Mouse (Mus musculus) mature B cell (primary cell): ENCODE results near the gene Olfr474.
"Not testable (repeated sequence)": the region's sequence is repeated elsewhere in the genome, so short reads cannot be mapped to it uniquely, and the experiment has no call there.

ENCODE experiments used
- in situ Hi-C: fragments of 300-500 bp; cut with MboI; formaldehyde crosslinking; loops from 2 replicates; pipeline ENCODE4 v1.14.3; 2019

Olfr474 gene

DNA sequence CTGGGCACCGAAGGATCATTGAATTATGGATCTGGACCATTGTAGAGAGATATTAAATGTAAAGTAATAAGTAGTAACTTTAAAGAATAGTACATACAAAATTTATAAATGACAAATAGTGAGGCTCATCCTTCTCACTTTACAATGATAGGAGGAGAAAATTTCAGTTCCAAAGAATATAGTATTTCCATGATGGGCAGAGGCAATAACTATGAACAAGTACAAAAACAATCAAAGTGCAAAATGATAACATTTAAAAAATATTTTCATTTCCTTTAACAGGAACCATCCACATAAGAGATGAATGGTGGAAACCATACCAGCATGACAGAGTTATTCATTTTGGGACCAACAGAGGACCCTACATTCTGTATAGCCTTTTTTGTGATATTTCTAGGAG lies at the start of gene Olfr474:
Olfr474 (plus strand) TSS at position 301 of the 400 bp plus-strand sequence.
- in situ Hi-C loops = no loop called here

DNA sequence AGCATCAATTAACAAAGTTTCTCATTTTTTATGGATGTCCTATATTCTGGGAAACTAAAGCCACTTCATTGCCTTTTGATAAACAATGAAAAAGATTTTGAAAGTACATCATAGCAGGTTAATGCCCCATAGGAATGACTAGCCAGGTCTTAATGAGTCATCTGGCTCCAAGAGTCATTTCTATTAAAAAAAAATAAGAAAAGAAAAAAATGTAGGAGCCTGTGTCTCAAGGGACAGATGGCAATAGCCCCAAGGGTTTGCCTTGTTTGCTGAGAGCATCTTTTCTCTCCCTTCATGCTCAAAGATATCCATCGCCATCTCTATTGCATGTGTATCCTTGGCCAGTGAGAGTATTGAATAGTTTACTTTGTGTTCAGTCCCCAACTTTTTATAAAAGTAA lies 24.3 kb upstream of the Olfr474 start, which contains the start of gene Olfr473:
Olfr473 (plus strand) TSS at position 301 of the 400 bp plus-strand sequence.
- in situ Hi-C loops = no loop called here

DNA sequence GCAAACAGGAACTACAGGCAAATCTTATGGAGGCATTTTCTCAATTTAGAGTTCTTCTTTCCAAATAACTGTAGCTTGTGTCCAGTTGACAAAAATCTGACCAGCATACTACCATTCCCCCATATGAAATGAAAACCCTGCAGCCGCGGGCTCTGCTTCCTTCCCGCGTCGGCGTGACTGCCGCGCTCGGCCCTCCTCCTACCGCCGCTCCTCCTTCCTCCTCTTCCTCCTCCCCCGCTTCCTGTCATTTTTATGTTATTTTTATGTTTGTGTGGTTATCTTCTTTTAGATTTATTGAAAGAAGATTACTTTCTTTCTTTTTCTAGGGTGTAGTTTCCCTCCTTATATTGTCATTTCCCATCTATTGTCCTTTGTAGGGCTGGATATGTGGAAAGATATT lies 1.9 kb upstream of the Olfr474 start:
- in situ Hi-C loops = not testable (repeated sequence)

DNA sequence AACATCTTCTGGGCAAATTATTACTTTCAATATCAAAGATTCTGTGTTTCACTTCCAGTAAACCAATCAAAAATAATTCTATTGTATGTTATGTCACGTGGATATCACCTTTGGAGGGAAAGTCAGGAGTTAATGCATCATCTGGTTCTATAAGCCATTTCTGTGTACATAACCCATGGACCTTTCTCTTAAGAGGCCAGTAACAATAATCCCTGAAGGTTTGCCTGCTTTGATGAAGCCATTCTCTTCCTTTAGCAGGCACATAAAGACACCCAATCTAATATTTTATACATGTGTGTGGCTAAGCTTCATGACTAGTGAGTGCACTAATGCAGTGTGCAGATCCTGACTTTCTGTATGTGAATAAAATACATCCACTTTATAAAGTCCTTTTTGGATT lies 10.1 kb downstream of the Olfr474 start, which contains the start of gene Olfr476:
Olfr476 (plus strand) TSS at position 301 of the 400 bp plus-strand sequence.
- in situ Hi-C loops = no loop called here

DNA sequence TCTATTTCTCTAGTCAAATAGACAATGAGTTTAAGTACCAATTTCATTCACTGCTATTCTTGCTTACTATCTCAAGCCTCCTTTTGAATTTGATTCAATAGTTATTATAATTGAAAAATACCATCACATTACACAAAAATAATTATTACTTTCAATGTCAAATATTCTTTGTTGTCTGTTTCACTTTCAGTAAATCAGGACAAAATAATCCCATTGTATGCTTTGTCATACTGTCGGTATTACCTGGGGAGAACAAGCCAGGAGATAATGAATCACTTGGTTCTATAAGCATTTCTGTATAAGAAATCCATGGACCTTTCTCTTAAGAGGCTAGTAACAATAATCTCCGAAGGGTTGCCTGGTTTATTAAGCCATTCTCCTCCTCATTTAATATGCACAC lies 31.9 kb downstream of the Olfr474 start, which contains the start of gene Olfr477:
Olfr477 (plus strand) TSS at position 301 of the 400 bp plus-strand sequence.
- in situ Hi-C loops = no loop called here
